Mouse (Mus musculus): ENCODE data around the gene Ccdc7a.
A peak's percentile ranks its signal among the peaks of the same experiment; 100 is the strongest.

The Ccdc7a gene

GRCm38 (mm10) chr8:128686429-128686990 lies 378.8 kb downstream of the Ccdc7a start:
- no peak for DNase-seq (ENCODE audit: low read depth, low spot score)

GRCm38 (mm10) chr8:128685507-128686428 lies 379.5 kb downstream of the Ccdc7a start, which contains the start of gene Itgb1:
Itgb1 (plus strand) TSS chr8:128685654.
- peak; percentile 89 for DNase-seq (ENCODE audit: low read depth, low spot score)

- no peak for DNase-seq (ENCODE audit: low read depth, low spot score)
Measured at GRCm38 (mm10) chr8:128684609-128685506, 380.5 kb downstream of the Ccdc7a start.

Data from retina, postnatal 7 days (tissue).